Mouse (Mus musculus) heart, embryonic 15.5 days (tissue): ENCODE data around the gene Tmco4. TPM values are rescaled to one million over a fixed set of nuclear protein-coding genes. Genes with fewer than 3 reads are reported as not detected.

Source experiments
- ATAC-seq: fragments of 200-750 bp; cut with Nextera tagmentation; replicated peaks from 2 replicates; pipeline ENCODE4 v1.8.0; 2017; ENCODE audit warnings: low read depth, moderate TSS enrichment; ENCODE audit not compliant: insufficient number of reproducible peaks, insufficient read depth, low FRiP score
- H3K27ac ChIP-seq: fragments of 300-500 bp; sonication (generic); 2 replicates; pipeline ENCODE4 v1.5.1; 2015; ENCODE audit warnings: mild to moderate bottlenecking, inconsistent platforms
- H3K27me3 ChIP-seq: fragments of 300-500 bp; sonication (generic); 2 replicates; pipeline ENCODE4 v1.6.1; 2015; ENCODE audit warnings: inconsistent platforms
- H3K36me3 ChIP-seq: fragments of 300-500 bp; sonication (generic); 2 replicates; pipeline ENCODE4 v1.6.1; 2015; ENCODE audit warnings: mild to moderate bottlenecking, inconsistent platforms
- H3K4me1 ChIP-seq: fragments of 300-500 bp; sonication (generic); replicated peaks from 2 replicates; pipeline ENCODE4 v1.6.1; 2015; ENCODE audit warnings: inconsistent platforms
- H3K4me2 ChIP-seq: fragments of 300-500 bp; sonication (generic); 2 replicates; pipeline ENCODE4 v1.6.1; 2015; ENCODE audit warnings: inconsistent platforms, mild to moderate bottlenecking, moderate library complexity
- H3K4me3 ChIP-seq: fragments of 300-500 bp; sonication (generic); 2 replicates; pipeline ENCODE4 v1.5.1; 2015; ENCODE audit warnings: mild to moderate bottlenecking, inconsistent platforms
- H3K9ac ChIP-seq: fragments of 300-500 bp; sonication (generic); 2 replicates; pipeline ENCODE4 v1.6.1; 2015; ENCODE audit warnings: mild to moderate bottlenecking, inconsistent platforms
- H3K9me3 ChIP-seq: fragments of 300-500 bp; sonication (generic); replicated peaks from 2 replicates; pipeline ENCODE4 v1.6.1; 2016; ENCODE audit warnings: inconsistent platforms
- WGBS: fragments of 180-500 bp; shearing (Covaris S2); methylation state at CpG from one replicate; pipeline ENCODE4 v1.1.7; 2015; ENCODE audit warnings: mixed read lengths; 5-methylcytosine and 5-hydroxymethylcytosine counted together
- polyA plus RNA-seq: library from polyadenylated mRNA; unstranded; fragments of >200 nt; fragmentation: Nextera tagmentation; extraction: Ambion mirVana; gene quantifications from 2 replicates; pipeline ENCODE4 v1.2.1, GENCODE M21; 2015

The Tmco4 gene
- polyA plus RNA-seq, 1 experiment from 2014 or later: 6.9 TPM

- H3K27me3 ChIP-seq: no peaks in the 10 kb centered on the region
- no peak for ATAC-seq
- no peaks in the 10 kb centered on the region for H3K4me1 ChIP-seq
- no peak overlapping the region for H3K9ac ChIP-seq
- H3K9me3 ChIP-seq: no peaks in the 10 kb centered on the region
- no peak overlapping the region for H3K27ac ChIP-seq
- no peak overlapping the region for H3K4me2 ChIP-seq
- 0 out of 2 replicates have a peak, but pooled peaks cover 5% of the 10 kb centered on the region for H3K36me3 ChIP-seq
- WGBS: 71% methylated on average over 11 of the region's 11 CpGs
- H3K4me3 ChIP-seq: no peak overlapping the region
These were observed 25.9 kb downstream of the Tmco4 start for GRCm38 (mm10) chr4:138998611-138999010.

- Histone ChIP-seq H3K4me1 (no peaks in the 10 kb centered on the region), H3K9me3 (no peaks in the 10 kb centered on the region), H3K36me3 (0 out of 2 replicates have a peak, but pooled peaks cover 5% of the 10 kb centered on the region), H3K4me2 (peak overlapping the region; percentile 12; the same call in 1 of the 2 replicates), H3K4me3 (no peak overlapping the region), H3K27me3 (no peaks in the 10 kb centered on the region), H3K27ac (no peak overlapping the region), H3K9ac (no peak overlapping the region)
- WGBS: 37% methylated on average over 2 of the region's 2 CpGs
- ATAC-seq: no peak
These were observed 28.3 kb downstream of the Tmco4 start for GRCm38 (mm10) chr4:139001026-139001425.

- WGBS: 26% methylated on average over 6 of the region's 6 CpGs
- H3K9me3 ChIP-seq: no peaks in the 10 kb centered on the region
- H3K4me3 ChIP-seq: no peak overlapping the region
- H3K9ac ChIP-seq: no peak overlapping the region
- no peak overlapping the region for H3K27ac ChIP-seq
- peak overlapping the region; percentile 12; the same call in 1 of the 2 replicates for H3K4me2 ChIP-seq
- 0 out of 2 replicates have a peak, but pooled peaks cover 5% of the 10 kb centered on the region for H3K36me3 ChIP-seq
- H3K4me1 ChIP-seq: no peaks in the 10 kb centered on the region
- H3K27me3 ChIP-seq: no peaks in the 10 kb centered on the region
- no peak for ATAC-seq
These were observed 28.7 kb downstream of the Tmco4 start for GRCm38 (mm10) chr4:139001433-139001832.

- Histone ChIP-seq H3K27me3 (no peaks in the 10 kb centered on the region), H3K9me3 (no peaks in the 10 kb centered on the region), H3K4me2 (no peak overlapping the region), H3K4me1 (no peaks in the 10 kb centered on the region), H3K4me3 (no peak overlapping the region), H3K9ac (no peak overlapping the region), H3K36me3 (no peaks in the 10 kb centered on the region), H3K27ac (no peak overlapping the region)
- WGBS: 81% methylated on average over 8 of the region's 8 CpGs
- ATAC-seq: no peak
These were observed 31.4 kb downstream of the Tmco4 start for GRCm38 (mm10) chr4:139004067-139004466.

- no peaks in the 10 kb centered on the region for H3K36me3 ChIP-seq
- no peak overlapping the region for H3K4me3 ChIP-seq
- no peaks in the 10 kb centered on the region for H3K9me3 ChIP-seq
- no peak overlapping the region for H3K4me2 ChIP-seq
- H3K4me1 ChIP-seq: no peaks in the 10 kb centered on the region
- ATAC-seq: no peak
- no peaks in the 10 kb centered on the region for H3K27me3 ChIP-seq
- 57% methylated on average over 6 of the region's 6 CpGs for WGBS
- H3K27ac ChIP-seq: no peak overlapping the region
- H3K9ac ChIP-seq: no peak overlapping the region
These were observed 32.5 kb downstream of the Tmco4 start for GRCm38 (mm10) chr4:139005214-139005613.

- Histone ChIP-seq H3K4me1 (no peaks in the 10 kb centered on the region), H3K9ac (no peak overlapping the region), H3K9me3 (no peaks in the 10 kb centered on the region), H3K4me3 (no peak overlapping the region), H3K27ac (no peak overlapping the region), H3K36me3 (no peaks in the 10 kb centered on the region), H3K27me3 (no peaks in the 10 kb centered on the region), H3K4me2 (no peak overlapping the region)
- ATAC-seq: no peak
- WGBS: 87% methylated on average over 3 of the region's 3 CpGs
These were observed 34.7 kb downstream of the Tmco4 start for GRCm38 (mm10) chr4:139007353-139007752.

- Histone ChIP-seq H3K27me3 (no peaks in the 10 kb centered on the region), H3K9ac (no peak overlapping the region), H3K4me1 (no peaks in the 10 kb centered on the region), H3K36me3 (no peaks in the 10 kb centered on the region), H3K27ac (no peak overlapping the region), H3K4me3 (no peak overlapping the region), H3K9me3 (no peaks in the 10 kb centered on the region), H3K4me2 (no peak overlapping the region)
- ATAC-seq: no peak
- 60% methylated on average over 6 of the region's 6 CpGs for WGBS
These were observed 35.4 kb downstream of the Tmco4 start for GRCm38 (mm10) chr4:139007981-139008536.

GRCm38 (mm10) chr4:139011201-139011702, 38.6 kb downstream of the Tmco4 start:
- Histone ChIP-seq H3K27ac (no peak overlapping the region), H3K4me3 (no peak overlapping the region), H3K4me1 (no peaks in the 10 kb centered on the region; the same call in 1 of the 2 replicates), H3K36me3 (no peaks in the 10 kb centered on the region), H3K4me2 (no peak overlapping the region), H3K27me3 (no peaks in the 10 kb centered on the region), H3K9me3 (no peaks in the 10 kb centered on the region; the same call in 1 of the 2 replicates), H3K9ac (no peak overlapping the region)
- ATAC-seq: no peak
- WGBS: 87% methylated on average over 13 of the region's 13 CpGs

- Histone ChIP-seq H3K4me1 (no peaks in the 10 kb centered on the region; the same call in none of the 2 replicates), H3K27ac (no peak overlapping the region), H3K27me3 (no peaks in the 10 kb centered on the region), H3K9me3 (no peaks in the 10 kb centered on the region; the same call in 1 of the 2 replicates), H3K4me2 (no peak overlapping the region), H3K9ac (no peak overlapping the region), H3K36me3 (no peaks in the 10 kb centered on the region), H3K4me3 (no peak overlapping the region)
- WGBS: 64% methylated on average over 11 of the region's 11 CpGs
- no peak for ATAC-seq
These were observed 40.6 kb downstream of the Tmco4 start for GRCm38 (mm10) chr4:139013281-139013680.

GRCm38 (mm10) chr4:139014793-139015192, 42.1 kb downstream of the Tmco4 start:
- WGBS: 82% methylated on average over 6 of the region's 6 CpGs
- Histone ChIP-seq H3K9me3 (no peaks in the 10 kb centered on the region; the same call in 1 of the 2 replicates), H3K4me1 (peaks cover 6% of the 10 kb centered on the region), H3K27ac (no peak overlapping the region), H3K4me3 (no peak overlapping the region), H3K27me3 (no peaks in the 10 kb centered on the region), H3K36me3 (no peaks in the 10 kb centered on the region), H3K9ac (no peak overlapping the region), H3K4me2 (no peak overlapping the region)
- no peak for ATAC-seq

- no peak overlapping the region for H3K9ac ChIP-seq
- no peak overlapping the region for H3K27ac ChIP-seq
- H3K4me3 ChIP-seq: no peak overlapping the region
- no peaks in the 10 kb centered on the region for H3K27me3 ChIP-seq
- H3K4me1 ChIP-seq: peaks cover 14% of the 10 kb centered on the region
- 66% methylated on average over 14 of the region's 14 CpGs for WGBS
- no peaks in the 10 kb centered on the region for H3K36me3 ChIP-seq
- no peak for ATAC-seq
- no peak overlapping the region for H3K4me2 ChIP-seq
- H3K9me3 ChIP-seq: no peaks in the 10 kb centered on the region; the same call in 1 of the 2 replicates
These were observed 45.7 kb downstream of the Tmco4 start for GRCm38 (mm10) chr4:139018388-139018787.

GRCm38 (mm10) chr4:139018976-139019375, 46.3 kb downstream of the Tmco4 start:
- Histone ChIP-seq H3K9me3 (no peaks in the 10 kb centered on the region; the same call in 1 of the 2 replicates), H3K4me3 (no peak overlapping the region), H3K9ac (no peak overlapping the region), H3K4me2 (no peak overlapping the region), H3K27me3 (no peaks in the 10 kb centered on the region), H3K4me1 (peaks cover 14% of the 10 kb centered on the region), H3K36me3 (no peaks in the 10 kb centered on the region), H3K27ac (no peak overlapping the region)
- no peak for ATAC-seq
- 69% methylated on average over 4 of the region's 4 CpGs for WGBS
